Comparison of ENCODE assay signal across 7 mouse cellular contexts in the genomic region with DNA sequence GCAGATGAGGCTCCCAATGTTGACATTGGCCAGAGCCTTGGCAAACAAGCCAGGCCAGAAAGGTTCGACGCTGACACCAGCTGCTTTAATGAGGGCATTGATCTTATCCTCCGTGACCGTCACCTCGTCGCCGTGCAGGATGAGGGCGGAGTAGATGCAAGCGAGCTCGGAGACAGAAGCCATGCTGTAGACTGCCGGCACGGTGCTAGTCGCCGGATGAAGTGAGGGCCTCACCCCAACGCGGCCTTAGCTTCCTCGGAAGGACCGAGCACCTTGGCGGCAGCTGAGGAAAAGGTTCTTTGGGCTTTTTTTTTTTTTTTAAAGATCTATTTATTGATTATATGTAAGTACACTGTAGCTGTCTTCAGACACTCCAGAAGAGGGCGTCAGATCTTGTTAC. TPM values are rescaled to one million over a fixed set of nuclear protein-coding genes. Genes with fewer than 3 reads are reported as not detected.
DNase-seq lines count a peak whose midpoint lies in the region; ATAC-seq and TF ChIP-seq lines count a peak whose summit lies in the region.
"Not testable (repeated sequence)": the region's sequence is repeated elsewhere in the genome, so short reads cannot be mapped to it uniquely, and the experiment has no call there.

A gene (minus strand): TSS at position 294 of the 400 bp plus-strand sequence.

- H3K27ac ChIP-seq in embryonic facial prominence, embryonic 15.5 days (replicated peaks); liver, embryonic 11.5 days (ENCODE audit: low read depth, low read length): not testable (repeated sequence)

- WGBS in embryonic facial prominence, embryonic 15.5 days, result 49% methylated on average over 20 of the region's 20 CpGs
- 36% methylated on average over 20 of the region's 20 CpGs for WGBS in liver, embryonic 11.5 days

- H3K4me3 ChIP-seq in embryonic facial prominence, embryonic 15.5 days (replicated peaks); liver, embryonic 11.5 days (ENCODE audit: low read depth, low read length); myocyte: not testable (repeated sequence)

- not testable (repeated sequence) for ATAC-seq in embryonic facial prominence, embryonic 15.5 days (ENCODE audit: insufficient number of reproducible peaks, low FRiP score, low TSS enrichment, low read depth); inflammation-experienced regulatory T-cells, adult 6 months; liver, embryonic 11.5 days (replicated peaks; ENCODE audit: low FRiP score)

- H3K4me1 ChIP-seq in embryonic facial prominence, embryonic 15.5 days; liver, embryonic 11.5 days (replicated peaks; ENCODE audit: control insufficient read depth, insufficient read depth, low read length): not testable (repeated sequence)

- not testable (repeated sequence) for H3K9ac ChIP-seq in embryonic facial prominence, embryonic 15.5 days; liver, embryonic 11.5 days (ENCODE audit: low read depth, low read length)

- H3K79me2 ChIP-seq in myocyte (ENCODE audit: control insufficient read depth, insufficient read depth), result not testable (repeated sequence)

- H3K4me2 ChIP-seq in embryonic facial prominence, embryonic 15.5 days (replicated peaks); liver, embryonic 11.5 days; myocyte (ENCODE audit: low read depth): not testable (repeated sequence)

- not testable (repeated sequence) for TF ChIP-seq POLR2A in myocyte (IDR thresholded peaks at IDR 0.05; ENCODE audit: insufficient read length, low read depth)

- not testable (repeated sequence) for H3ac ChIP-seq in myocyte (ENCODE audit: control insufficient read depth, insufficient read length)

- H3K36me3 ChIP-seq in embryonic facial prominence, embryonic 15.5 days; liver, embryonic 11.5 days (ENCODE audit: control insufficient read depth, insufficient read depth, low read length); myocyte (ENCODE audit: control insufficient read depth, insufficient read depth): not testable (repeated sequence)

- H3K9me3 ChIP-seq in embryonic facial prominence, embryonic 15.5 days (replicated peaks); liver, embryonic 11.5 days (ENCODE audit: control insufficient read depth, low read length): not testable (repeated sequence)

- H3K27me3 ChIP-seq in embryonic facial prominence, embryonic 15.5 days; liver, embryonic 11.5 days (replicated peaks; ENCODE audit: control insufficient read depth, insufficient read depth, low read length); myocyte (ENCODE audit: control insufficient read depth, insufficient read depth, insufficient read length): not testable (repeated sequence)

- DNase-seq in adrenal gland, adult 2 months; heart, adult 8-10 months (ENCODE audit: low spot score); layer of hippocampus, postnatal 14 days (ENCODE audit: low spot score in 2 of 2); liver, embryonic 11.5 days (ENCODE audit: low spot score): not testable (repeated sequence)

RNA-seq across cellular contexts. Expression of the gene that starts here (rescaled TPM):
- total RNA-seq in adrenal gland, adult 2 months (2021), result 100 to 1,000 TPM in 1 of 2 experiments, 10 to 100 TPM in 1; 71.9 to 145 TPM
- polyA plus RNA-seq in adrenal gland, adult 2 months (2012; rRNA removed), result 50.1 and 65.3 TPM in 2 replicates
- polyA plus RNA-seq in embryonic facial prominence, embryonic 15.5 days (2015; fragmentation: Nextera tagmentation; extraction: Ambion mirVana), result 11.1 and 22.1 TPM in 2 replicates
- total RNA-seq in heart, adult 8-10 months (2022), result 100 to 1,000 TPM in 3 of 4 experiments, 10 to 100 TPM in 1; 97.6 to 119 (median 113) TPM
- 100 to 1,000 TPM in 1 of 3 experiments, 10 to 100 TPM in 2; 67.0 to 101 (median 94.0) TPM for polyA plus RNA-seq in inflammation-experienced regulatory T-cells, adult 6 months (2017; shearing (Covaris generic))
- total RNA-seq in layer of hippocampus, postnatal 14 days (2021), result 100 to 1,000 TPM in 1 of 2 experiments, 10 to 100 TPM in 1; 83.2 to 104 TPM
- polyA plus RNA-seq in liver, embryonic 11.5 days (2014; fragmentation: Nextera tagmentation; extraction: Ambion mirVana), result 11.9 and 15.4 TPM in 2 replicates
- 99.0 TPM for polyA plus RNA-seq in myocyte (2012; fragmentation: generic; extraction: Trizol)
